Mouse (Mus musculus): Measurements from ENCODE around the gene Tmprss12. TPM values are rescaled to one million over a fixed set of nuclear protein-coding genes. Genes with fewer than 3 reads are reported as not detected.

Gene Tmprss12
- polyA plus RNA-seq, 1 experiment: not detected

GRCm38 (mm10) chr15:100306201-100306600 lies 25.6 kb downstream of the Tmprss12 start:
- no peak for TF ChIP-seq GATA1 (IDR thresholded peaks at IDR 0.05; ENCODE audit: low read length)

GRCm38 (mm10) chr15:100312346-100312745 lies 31.7 kb downstream of the Tmprss12 start:
- no peak for TF ChIP-seq GATA1 (IDR thresholded peaks at IDR 0.05; ENCODE audit: low read length)

- no peak for TF ChIP-seq GATA1 (IDR thresholded peaks at IDR 0.05; ENCODE audit: low read length)
Observed at GRCm38 (mm10) chr15:100314448-100315145, 34.0 kb downstream of the Tmprss12 start.

- no peak for TF ChIP-seq GATA1 (IDR thresholded peaks at IDR 0.05; ENCODE audit: low read length)
Observed at GRCm38 (mm10) chr15:100319884-100320283, 39.2 kb downstream of the Tmprss12 start.

GRCm38 (mm10) chr15:100320295-100320905 lies 39.8 kb downstream of the Tmprss12 start:
- TF ChIP-seq GATA1 (IDR thresholded peaks at IDR 0.05; ENCODE audit: low read length): no peak

GRCm38 (mm10) chr15:100321134-100321533 lies 40.5 kb downstream of the Tmprss12 start:
- TF ChIP-seq GATA1 (IDR thresholded peaks at IDR 0.05; ENCODE audit: low read length): no peak

GRCm38 (mm10) chr15:100324021-100324591 lies 43.5 kb downstream of the Tmprss12 start:
- TF ChIP-seq GATA1 (IDR thresholded peaks at IDR 0.05; ENCODE audit: low read length): no peak

- no peak for TF ChIP-seq GATA1 (IDR thresholded peaks at IDR 0.05; ENCODE audit: low read length)
Observed at GRCm38 (mm10) chr15:100325235-100325634, 44.6 kb downstream of the Tmprss12 start.

GRCm38 (mm10) chr15:100330739-100331138 lies 50.1 kb downstream of the Tmprss12 start:
- no peak for TF ChIP-seq GATA1 (IDR thresholded peaks at IDR 0.05; ENCODE audit: low read length)

- TF ChIP-seq GATA1 (IDR thresholded peaks at IDR 0.05; ENCODE audit: low read length): no peak
Observed at GRCm38 (mm10) chr15:100334629-100335028, 54.0 kb downstream of the Tmprss12 start, which contains the start of gene Mettl7a3. TSS of gene Mettl7a3 (plus strand) at chr15:100334929.

Other genes starting within 250 kb of the Tmprss12 start
- 2.5 and 2.6 TPM in 2 replicates for gene Dip2b, start 242.2 kb upstream of the Tmprss12 start, polyA plus RNA-seq (2012)
- gene Atf1, start 53.0 kb upstream of the Tmprss12 start, polyA plus RNA-seq (2012): 50.4 and 83.1 TPM in 2 replicates
- gene Mettl7a1, start 23.3 kb downstream of the Tmprss12 start, polyA plus RNA-seq (2012): 40.6 and 54.3 TPM in 2 replicates
- not detected in 2 replicates for gene Mettl7a3, start 54.1 kb downstream of the Tmprss12 start, polyA plus RNA-seq (2012)
- gene Methig1, start 72.3 kb downstream of the Tmprss12 start, polyA plus RNA-seq (2012): 0.09 and 0.27 TPM in 2 replicates
- 1.7 and 2.5 TPM in 2 replicates for gene Mettl7a2, start 72.4 kb downstream of the Tmprss12 start, polyA plus RNA-seq (2012)
- not detected in 2 replicates for gene Higd1c, start 83.7 kb downstream of the Tmprss12 start, polyA plus RNA-seq (2012)
- gene Gm5475, start 141.3 kb downstream of the Tmprss12 start, polyA plus RNA-seq (2012): not detected in 2 replicates
- gene Slc11a2, start 144.2 kb downstream of the Tmprss12 start, polyA plus RNA-seq (2012): 7.2 and 8.8 TPM in 2 replicates
- 24.8 and 47.3 TPM in 2 replicates for gene Letmd1, start 188.2 kb downstream of the Tmprss12 start, polyA plus RNA-seq (2012)
- 1.0 and 1.1 TPM in 2 replicates for gene Csrnp2, start 214.7 kb downstream of the Tmprss12 start, polyA plus RNA-seq (2012)

Measured in G1E-ER4 (cell line).